In genomic region chr10:114455591-114455990, GRCm38 (mm10) we compare ENCODE assay signal across 16 mouse cellular contexts.
DNase-seq lines count a peak whose midpoint lies in the region; ATAC-seq and TF ChIP-seq lines count a peak whose summit lies in the region.
"Had no signal": no experiment of that assay in that cellular context is flagged by ENCODE, and none has a peak within 500 bp of the region (broad histone marks: within the 10 kb centered on the region; RNA-seq: fewer than 3 reads in every experiment).

No protein-coding gene starts in this region.

- ATAC-seq in embryonic facial prominence, embryonic 11.5 days (replicated peaks; ENCODE audit: insufficient number of reproducible peaks, low FRiP score, low TSS enrichment, low read depth): no peak
- ATAC-seq: intestine, embryonic 15.5 days had no signal

- H3K27me3 ChIP-seq in MEL (ENCODE audit: control insufficient read depth in 1 of 2, insufficient read depth in 2 of 2, low read length in 2 of 2): no peaks in the 10 kb centered on the region
- no peaks in the 10 kb centered on the region for H3K27me3 ChIP-seq in embryonic facial prominence, embryonic 11.5 days (ENCODE audit: control insufficient read depth, insufficient read depth, low read length)
- H3K27me3 ChIP-seq: embryonic facial prominence, embryonic 13.5 days; forebrain, embryonic 12.5 days; intestine, embryonic 15.5 days; liver, embryonic 13.5 days; neural tube, embryonic 15.5 days had no signal

- TF ChIP-seq RAD21 in MEL (IDR thresholded peaks at IDR 0.05; ENCODE audit: low read depth, low read length): no peak

- H3K27ac ChIP-seq in gastrocnemius, adult 2 months: no peak overlapping the region
- H3K27ac ChIP-seq in MEL (ENCODE audit: control insufficient read depth, low read depth, low read length): no peak overlapping the region
- no peak overlapping the region for H3K27ac ChIP-seq in embryonic facial prominence, embryonic 11.5 days (replicated peaks; ENCODE audit: low read depth, low read length)
- H3K27ac ChIP-seq: embryonic facial prominence, embryonic 13.5 days; forebrain, embryonic 12.5 days; intestine, embryonic 15.5 days; liver, embryonic 13.5 days; macrophage; neural tube, embryonic 15.5 days had no signal

- no peak overlapping the region for H3K4me3 ChIP-seq in gastrocnemius, adult 2 months
- H3K4me3 ChIP-seq in MEL (ENCODE audit: control insufficient read depth in 1 of 2, insufficient read depth in 1 of 2, low read depth in 2 of 2, low read length in 2 of 2): no peak overlapping the region
- no peak overlapping the region for H3K4me3 ChIP-seq in embryonic facial prominence, embryonic 11.5 days (ENCODE audit: low read depth, low read length)
- H3K4me3 ChIP-seq: embryonic facial prominence, embryonic 13.5 days; forebrain, embryonic 12.5 days; intestine, embryonic 15.5 days; liver, embryonic 13.5 days; neural tube, embryonic 15.5 days had no signal

- no peak for DNase-seq in gastrocnemius, adult 2 months
- no peak for DNase-seq in gastrocnemius, postnatal 14 days
- DNase-seq in left cerebral cortex, postnatal 4 days: peak; percentile 3
- DNase-seq in left cerebral cortex, adult 18-20 months (ENCODE audit: low spot score in 2 of 2): no peak
- DNase-seq in MEL (ENCODE audit: low read depth, low spot score): peak; percentile 1
- DNase-seq in embryonic facial prominence, embryonic 11.5 days (ENCODE audit: low spot score): peak; percentile 17
- DNase-seq in gastrocnemius, postnatal 25 days: no peak
- DNase-seq: adrenal gland, adult 8-10 months; heart, postnatal 10 days; liver, embryonic 13.5 days; thymus, adult 18-20 months had no signal

- no peak overlapping the region for H3K4me2 ChIP-seq in embryonic facial prominence, embryonic 11.5 days (ENCODE audit: low read depth, low read length)
- H3K4me2 ChIP-seq: embryonic facial prominence, embryonic 13.5 days; forebrain, embryonic 12.5 days; intestine, embryonic 15.5 days; liver, embryonic 13.5 days; neural tube, embryonic 15.5 days had no signal

- 79% methylated on average over 3 of the region's 3 CpGs for WGBS in embryonic facial prominence, embryonic 11.5 days

- no peak for TF ChIP-seq EP300 in MEL (IDR thresholded peaks at IDR 0.05; ENCODE audit: low read depth in 1 of 2, low read length in 2 of 2)

- TF ChIP-seq CTCF in gastrocnemius, adult 2 months (IDR thresholded peaks at IDR 0.05): peak; percentile 35; the same call in 1 of the 2 replicates
- peak in 1 of 3 experiments; percentile 5; a peak in 2 of 6 replicates for TF ChIP-seq CTCF in MEL (IDR thresholded peaks at IDR 0.05 in 2 of 3, conservative IDR thresholded peaks at IDR 0.05 in 1 of 3; ENCODE audit: control insufficient read depth in 1 of 3, insufficient read depth in 1 of 3, low read depth in 2 of 3, low read length in 3 of 3, poor library complexity in 1 of 3, severe bottlenecking in 1 of 3)

- H3K36me3 ChIP-seq in MEL (ENCODE audit: control insufficient read depth in 1 of 2, insufficient read depth in 2 of 2, low read length in 2 of 2): no peaks in the 10 kb centered on the region
- H3K36me3 ChIP-seq in embryonic facial prominence, embryonic 11.5 days (replicated peaks; ENCODE audit: control insufficient read depth, insufficient read depth, low read depth, low read length): no peaks in the 10 kb centered on the region
- H3K36me3 ChIP-seq: embryonic facial prominence, embryonic 13.5 days; forebrain, embryonic 12.5 days; intestine, embryonic 15.5 days; liver, embryonic 13.5 days; neural tube, embryonic 15.5 days had no signal

- no peaks in the 10 kb centered on the region for H3K79me2 ChIP-seq in MEL (ENCODE audit: control insufficient read depth, insufficient read depth, low read length, poor library complexity)

- H3K9ac ChIP-seq in MEL (ENCODE audit: control insufficient read depth, low read depth, low read length, poor library complexity, severe bottlenecking): no peak overlapping the region
- no peak overlapping the region for H3K9ac ChIP-seq in embryonic facial prominence, embryonic 11.5 days (replicated peaks; ENCODE audit: low read length)
- H3K9ac ChIP-seq: embryonic facial prominence, embryonic 13.5 days; forebrain, embryonic 12.5 days; intestine, embryonic 15.5 days; liver, embryonic 13.5 days; neural tube, embryonic 15.5 days had no signal

- intact Hi-C loops in gastrocnemius, adult 2 months (cut with DNase I): loop anchor here (5.0 kb wide), 1 partner anchor 642 kb away; no protein-coding TSS in a partner anchor
- intact Hi-C loops in gastrocnemius, postnatal 14 days (cut with DNase I; ENCODE audit: low total_unique reads): no loop called here
- intact Hi-C loops in left cerebral cortex, postnatal 4 days (cut with DNase I): no loop called here

- TF ChIP-seq POLR2A in MEL (IDR thresholded peaks at IDR 0.05; ENCODE audit: control insufficient read depth in 1 of 2, insufficient read depth in 1 of 2, low read depth in 1 of 2, low read length in 2 of 2, poor library complexity in 1 of 2): no peak

- H3K9me3 ChIP-seq in MEL (replicated peaks; ENCODE audit: insufficient read depth, low read length): no peaks in the 10 kb centered on the region
- no peaks in the 10 kb centered on the region for H3K9me3 ChIP-seq in embryonic facial prominence, embryonic 11.5 days (replicated peaks; ENCODE audit: control insufficient read depth, low read length)
- H3K9me3 ChIP-seq: embryonic facial prominence, embryonic 13.5 days; forebrain, embryonic 12.5 days; intestine, embryonic 15.5 days; liver, embryonic 13.5 days; neural tube, embryonic 15.5 days had no signal

- H3K4me1 ChIP-seq in MEL (ENCODE audit: control insufficient read depth in 1 of 2, insufficient read depth in 2 of 2, low read length in 2 of 2): no peaks in the 10 kb centered on the region
- no peaks in the 10 kb centered on the region for H3K4me1 ChIP-seq in embryonic facial prominence, embryonic 11.5 days (ENCODE audit: control insufficient read depth, insufficient read depth, low read length)
- H3K4me1 ChIP-seq: embryonic facial prominence, embryonic 13.5 days; forebrain, embryonic 12.5 days; intestine, embryonic 15.5 days; liver, embryonic 13.5 days; neural tube, embryonic 15.5 days had no signal

TF ChIP-seq in MEL, 35 proteins besides CTCF, POLR2A, EP300 and RAD21:
- TF ChIP-seq SMC3 (IDR thresholded peaks at IDR 0.05; ENCODE audit: low read depth, low read length) (0 out of 2 replicates have a peak, but pooled peaks have one; percentile 8), CHD2 (IDR thresholded peaks at IDR 0.05; ENCODE audit: low read length) (no peak)

Comparison
In these comparisons a context has a peak if more than half of its experiments do, and no peak if none do; other contexts are left out.
1. DNase-seq: peak in left cerebral cortex, postnatal 4 days (single experiment), MEL (single experiment) and embryonic facial prominence, embryonic 11.5 days (single experiment); none in gastrocnemius, adult 2 months (single experiment), gastrocnemius, postnatal 14 days (single experiment), left cerebral cortex, adult 18-20 months (0 of 2) and gastrocnemius, postnatal 25 days (single experiment).